20 mouse cellular contexts compared by ENCODE assay signal in the genomic region with DNA sequence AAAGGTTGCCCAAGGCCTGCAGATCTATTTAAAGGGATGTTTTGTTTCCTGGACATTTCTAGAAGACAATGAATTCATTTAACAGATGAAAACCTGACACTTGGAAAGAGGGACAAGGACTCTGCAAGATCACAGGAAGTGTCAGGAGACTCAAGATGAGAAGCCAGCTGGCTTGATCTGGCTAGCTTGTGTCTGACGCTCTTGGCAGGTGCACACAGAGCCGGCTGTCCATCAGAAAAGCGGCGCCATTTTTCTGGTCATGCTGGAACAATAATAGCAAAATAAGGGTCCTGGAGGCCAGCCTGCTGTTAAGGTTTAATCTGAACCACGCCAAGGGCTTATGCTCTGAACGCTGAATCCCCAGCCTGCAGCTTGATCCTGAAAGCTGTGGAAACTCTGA.
DNase-seq lines count a peak whose midpoint lies in the region; ATAC-seq lines count a peak whose summit lies in the region.
"Had no signal": no experiment of that assay in that cellular context is flagged by ENCODE, and none has a peak within 500 bp of the region (broad histone marks: within the 10 kb centered on the region; RNA-seq: fewer than 3 reads in every experiment).

No protein-coding gene starts in this region.

- H3K4me2 ChIP-seq in embryonic facial prominence, embryonic 14.5 days (ENCODE audit: low read depth, low read length), result no peak overlapping the region
- H3K4me2 ChIP-seq in forebrain, embryonic 15.5 days (replicated peaks), result no peak overlapping the region
- H3K4me2 ChIP-seq: forebrain, embryonic 13.5 days; heart, embryonic 12.5 days; hindbrain, embryonic 14.5 days; intestine, embryonic 15.5 days; midbrain, embryonic 13.5 days; stomach, embryonic 15.5 days had no signal

- no peaks in the 10 kb centered on the region for H3K4me1 ChIP-seq in embryonic facial prominence, embryonic 14.5 days (ENCODE audit: control insufficient read depth, insufficient read depth, low read length)
- H3K4me1 ChIP-seq in embryonic facial prominence, embryonic 10.5 days, result 0 out of 2 replicates have a peak, but pooled peaks cover 8% of the 10 kb centered on the region
- no peaks in the 10 kb centered on the region for H3K4me1 ChIP-seq in forebrain, embryonic 15.5 days
- H3K4me1 ChIP-seq: heart, embryonic 12.5 days; intestine, embryonic 15.5 days; midbrain, embryonic 13.5 days had no signal

- H3K9me3 ChIP-seq in embryonic facial prominence, embryonic 14.5 days (ENCODE audit: control insufficient read depth, low read length), result no peaks in the 10 kb centered on the region
- no peaks in the 10 kb centered on the region for H3K9me3 ChIP-seq in embryonic facial prominence, embryonic 10.5 days
- H3K9me3 ChIP-seq in forebrain, embryonic 15.5 days, result no peaks in the 10 kb centered on the region
- H3K9me3 ChIP-seq: forebrain, embryonic 13.5 days; heart, embryonic 12.5 days; intestine, embryonic 15.5 days; midbrain, embryonic 13.5 days; stomach, embryonic 15.5 days had no signal

- no peak overlapping the region for H3K9ac ChIP-seq in embryonic facial prominence, embryonic 14.5 days (ENCODE audit: low read depth, low read length)
- H3K9ac ChIP-seq in forebrain, embryonic 15.5 days (replicated peaks), result no peak overlapping the region
- H3K9ac ChIP-seq: forebrain, embryonic 13.5 days; heart, embryonic 12.5 days; hindbrain, embryonic 14.5 days; intestine, embryonic 15.5 days; midbrain, embryonic 13.5 days; stomach, embryonic 15.5 days had no signal

- H3K4me3 ChIP-seq in embryonic facial prominence, embryonic 14.5 days (ENCODE audit: low read depth, low read length), result no peak overlapping the region
- H3K4me3 ChIP-seq in embryonic facial prominence, embryonic 10.5 days, result no peak overlapping the region
- no peak overlapping the region for H3K4me3 ChIP-seq in forebrain, embryonic 15.5 days
- H3K4me3 ChIP-seq: forebrain, embryonic 13.5 days; heart, embryonic 12.5 days; intestine, embryonic 15.5 days; layer of hippocampus, adult 2 months; midbrain, embryonic 13.5 days; stomach, embryonic 15.5 days had no signal

- DNase-seq in embryonic facial prominence, embryonic 14.5 days (ENCODE audit: low spot score), result peak; percentile 44
- no peak for DNase-seq in embryonic facial prominence, embryonic 10.5 days (ENCODE audit: low spot score)
- DNase-seq in kidney, postnatal 14 days, result peak; percentile 28
- DNase-seq in kidney, adult 18-20 months, result no peak
- peak; percentile 47 for DNase-seq in cerebellum, adult 9-10 months
- DNase-seq in urinary bladder, adult 2 months (ENCODE audit: low spot score), result no peak
- DNase-seq in thymus, postnatal 0 days (ENCODE audit: low spot score), result no peak
- DNase-seq: adrenal gland, adult 8-10 months; kidney, postnatal 10 days; liver; thymus, adult 18-20 months had no signal

- H3K27ac ChIP-seq in embryonic facial prominence, embryonic 14.5 days (replicated peaks; ENCODE audit: low read depth, low read length), result no peak overlapping the region
- no peak overlapping the region for H3K27ac ChIP-seq in embryonic facial prominence, embryonic 10.5 days (replicated peaks)
- no peak overlapping the region for H3K27ac ChIP-seq in forebrain, embryonic 15.5 days (replicated peaks)
- H3K27ac ChIP-seq: forebrain, embryonic 13.5 days; hindbrain, embryonic 14.5 days; intestine, embryonic 15.5 days; layer of hippocampus, adult 2 months; midbrain, embryonic 13.5 days; stomach, embryonic 15.5 days had no signal

- 72% methylated on average over 6 of the region's 6 CpGs for WGBS in embryonic facial prominence, embryonic 14.5 days
- WGBS in embryonic facial prominence, embryonic 10.5 days, result 85% methylated on average over 6 of the region's 6 CpGs
- 74% methylated on average over 6 of the region's 6 CpGs for WGBS in forebrain, embryonic 15.5 days

- no peaks in the 10 kb centered on the region for H3K36me3 ChIP-seq in embryonic facial prominence, embryonic 14.5 days (ENCODE audit: control insufficient read depth, insufficient read depth, low read length)
- no peaks in the 10 kb centered on the region for H3K36me3 ChIP-seq in embryonic facial prominence, embryonic 10.5 days (replicated peaks)
- H3K36me3 ChIP-seq in forebrain, embryonic 15.5 days, result no peaks in the 10 kb centered on the region
- H3K36me3 ChIP-seq: heart, embryonic 12.5 days; intestine, embryonic 15.5 days; midbrain, embryonic 13.5 days; stomach, embryonic 15.5 days had no signal

- ATAC-seq in embryonic facial prominence, embryonic 14.5 days (ENCODE audit: low read depth), result no peak
- ATAC-seq in forebrain, embryonic 15.5 days (replicated peaks), result no peak
- ATAC-seq: forebrain, embryonic 13.5 days; intestine, embryonic 15.5 days; lung, postnatal 0 days; midbrain, embryonic 13.5 days had no signal

- no peaks in the 10 kb centered on the region for H3K27me3 ChIP-seq in embryonic facial prominence, embryonic 14.5 days (replicated peaks; ENCODE audit: control insufficient read depth, insufficient read depth, low read length)
- H3K27me3 ChIP-seq in embryonic facial prominence, embryonic 10.5 days (replicated peaks; ENCODE audit: low read depth, poor library complexity, severe bottlenecking), result no peaks in the 10 kb centered on the region
- no peaks in the 10 kb centered on the region for H3K27me3 ChIP-seq in forebrain, embryonic 15.5 days
- H3K27me3 ChIP-seq: forebrain, embryonic 13.5 days; heart, embryonic 12.5 days; intestine, embryonic 15.5 days; midbrain, embryonic 13.5 days; stomach, embryonic 15.5 days had no signal

Comparison
In these comparisons a context has a peak if more than half of its experiments do, and no peak if none do; other contexts are left out.
1. DNase-seq: peak in embryonic facial prominence, embryonic 14.5 days (single experiment), kidney, postnatal 14 days (single experiment) and cerebellum, adult 9-10 months (single experiment); none in embryonic facial prominence, embryonic 10.5 days (single experiment), kidney, adult 18-20 months (single experiment), urinary bladder, adult 2 months (single experiment) and thymus, postnatal 0 days (single experiment).